Mouse (Mus musculus) MEL (cell line): ENCODE data around the gene Lamb1. TPM values are rescaled to one million over a fixed set of nuclear protein-coding genes. Genes with fewer than 3 reads are reported as not detected.
A peak's percentile ranks its signal among the peaks of the same experiment; 100 is the strongest.

ENCODE experiments used
- DNase-seq: peaks from one replicate; pipeline ENCODE4 v3.0.0; 2011; ENCODE audit warnings: low read depth, low spot score
- H3K27ac ChIP-seq: 2 replicates; pipeline ENCODE4 v1.5.1; 2012; ENCODE audit warnings: low read depth, mild to moderate bottlenecking, control low read depth, low read length, moderate library complexity; ENCODE audit not compliant: control insufficient read depth
- H3K27me3 ChIP-seq, 2 experiments: fragments of 150-350 bp in 1 of 2; sonication (generic) in 1 of 2; 2 replicates each; pipeline ENCODE4 v1.6.1; 2012; ENCODE audit warnings: low read length in 2 of 2, mild to moderate bottlenecking in 2 of 2, improper control_type of control experiment in 1 of 2, moderate library complexity in 1 of 2; ENCODE audit not compliant: insufficient read depth in 2 of 2, control insufficient read depth in 1 of 2
- H3K36me3 ChIP-seq, 2 experiments: 2 replicates each; pipeline ENCODE4 v1.6.1; 2012 to 2014; ENCODE audit warnings: low read length in 2 of 2, improper control_type of control experiment in 1 of 2, inconsistent platforms in 1 of 2, mild to moderate bottlenecking in 1 of 2; ENCODE audit not compliant: insufficient read depth in 2 of 2, control insufficient read depth in 1 of 2
- H3K4me1 ChIP-seq, 2 experiments: fragments of 150-350 bp in 1 of 2; sonication (generic) in 1 of 2; 2 replicates each; pipeline ENCODE4 v1.6.1; 2012; ENCODE audit warnings: low read length in 2 of 2, improper control_type of control experiment in 1 of 2, mild to moderate bottlenecking in 1 of 2; ENCODE audit not compliant: insufficient read depth in 2 of 2, control insufficient read depth in 1 of 2
- H3K4me3 ChIP-seq, 2 experiments: fragments of 150-350 bp in 1 of 2; sonication (generic) in 1 of 2; 2 replicates each; pipeline ENCODE4 v1.5.1; 2012; ENCODE audit warnings: low read depth in 2 of 2, low read length in 2 of 2, mild to moderate bottlenecking in 2 of 2, moderate library complexity in 2 of 2, control low read depth in 1 of 2, improper control_type of control experiment in 1 of 2; ENCODE audit not compliant: control insufficient read depth in 1 of 2, insufficient read depth in 1 of 2
- H3K79me2 ChIP-seq: 2 replicates; pipeline ENCODE4 v1.6.1; 2012; ENCODE audit warnings: mild to moderate bottlenecking, low read length, moderate library complexity; ENCODE audit not compliant: control insufficient read depth, poor library complexity, insufficient read depth
- H3K9ac ChIP-seq: 2 replicates; pipeline ENCODE4 v1.6.1; 2012; ENCODE audit warnings: low read depth, mild to moderate bottlenecking, control low read depth, low read length, moderate library complexity; ENCODE audit not compliant: control insufficient read depth, poor library complexity, severe bottlenecking
- H3K9me3 ChIP-seq: fragments of 150-350 bp; sonication (generic); replicated peaks from 2 replicates; pipeline ENCODE4 v1.6.1; 2012; ENCODE audit warnings: mild to moderate bottlenecking, low read length, improper control_type of control experiment, moderate library complexity; ENCODE audit not compliant: insufficient read depth
- CHD1 ChIP-seq: IDR thresholded peaks from 2 replicates; pipeline ENCODE4 v1.6.1; 2012; ENCODE audit warnings: low read depth, mild to moderate bottlenecking, inconsistent platforms, low read length, improper control_type of control experiment
- CHD2 ChIP-seq: IDR thresholded peaks from 2 replicates; pipeline ENCODE4 v1.6.1; 2011; ENCODE audit warnings: low read length, improper control_type of control experiment
- E2F4 ChIP-seq: IDR thresholded peaks from 2 replicates; pipeline ENCODE4 v1.6.1; 2011; ENCODE audit warnings: low read depth, low read length, improper control_type of control experiment, borderline replicate concordance
- ELF1 ChIP-seq: IDR thresholded peaks from 2 replicates; pipeline ENCODE4 v1.6.1; 2014; ENCODE audit warnings: low read depth, mild to moderate bottlenecking, inconsistent platforms, low read length, improper control_type of control experiment, moderate library complexity
- EP300 ChIP-seq, 2 experiments: IDR thresholded peaks; 2 replicates each; pipeline ENCODE4 v1.6.1; 2011; ENCODE audit warnings: improper control_type of control experiment in 2 of 2, low read length in 2 of 2, low read depth in 1 of 2, mild to moderate bottlenecking in 1 of 2
- ETS1 ChIP-seq: IDR thresholded peaks from 2 replicates; pipeline ENCODE4 v1.6.1; 2012; ENCODE audit warnings: low read depth, mild to moderate bottlenecking, inconsistent platforms, low read length, improper control_type of control experiment, moderate library complexity
- GABPA ChIP-seq: IDR thresholded peaks from 2 replicates; pipeline ENCODE4 v1.6.1; 2012; ENCODE audit warnings: low read depth, mild to moderate bottlenecking, inconsistent platforms, low read length, improper control_type of control experiment, moderate library complexity
- GATA1 ChIP-seq: IDR thresholded peaks from 2 replicates; pipeline ENCODE4 v1.6.1; 2011; ENCODE audit warnings: low read depth, low read length, improper control_type of control experiment
- HCFC1 ChIP-seq: IDR thresholded peaks from 2 replicates; pipeline ENCODE4 v1.6.1; 2012; ENCODE audit warnings: low read depth, mild to moderate bottlenecking, inconsistent platforms, low read length, improper control_type of control experiment, moderate library complexity
- JUND ChIP-seq: IDR thresholded peaks from 2 replicates; pipeline ENCODE4 v1.6.1; 2011; ENCODE audit warnings: low read depth, mild to moderate bottlenecking, improper control_type of control experiment, low read length
- KAT2A ChIP-seq: conservative IDR thresholded peaks from 2 replicates; pipeline ENCODE4 v1.6.1; 2012; ENCODE audit warnings: low read depth, low read length, improper control_type of control experiment, inconsistent platforms
- MAFK ChIP-seq: IDR thresholded peaks from 2 replicates; pipeline ENCODE4 v1.6.1; 2011; ENCODE audit warnings: low read depth, mild to moderate bottlenecking, low read length, improper control_type of control experiment, borderline replicate concordance
- MAX ChIP-seq: IDR thresholded peaks from 2 replicates; pipeline ENCODE4 v1.6.1; 2011; ENCODE audit warnings: low read length, improper control_type of control experiment
- MAZ ChIP-seq: IDR thresholded peaks from 2 replicates; pipeline ENCODE4 v1.6.1; 2012; ENCODE audit warnings: low read depth, mild to moderate bottlenecking, inconsistent platforms, low read length, improper control_type of control experiment
- MEF2A ChIP-seq: IDR thresholded peaks from 2 replicates; pipeline ENCODE4 v1.6.1; 2014; ENCODE audit warnings: low read depth, mild to moderate bottlenecking, inconsistent platforms, low read length, improper control_type of control experiment; ENCODE audit not compliant: poor library complexity, insufficient replicate concordance, severe bottlenecking; ENCODE audit errors: extremely low read depth
- MXI1 ChIP-seq: IDR thresholded peaks from 2 replicates; pipeline ENCODE4 v1.6.1; 2011; ENCODE audit warnings: mild to moderate bottlenecking, low read depth, low read length, improper control_type of control experiment
- MYB ChIP-seq: IDR thresholded peaks from 2 replicates; pipeline ENCODE4 v1.6.1; 2011; ENCODE audit warnings: mild to moderate bottlenecking, low read depth, low read length, improper control_type of control experiment
- MYC ChIP-seq: IDR thresholded peaks from 2 replicates; pipeline ENCODE4 v1.6.1; 2011; ENCODE audit warnings: low read depth, mild to moderate bottlenecking, low read length, improper control_type of control experiment, moderate library complexity
- NELFE ChIP-seq: IDR thresholded peaks from 2 replicates; pipeline ENCODE4 v1.6.1; 2011; ENCODE audit warnings: low read depth, low read length, improper control_type of control experiment
- NRF1 ChIP-seq: IDR thresholded peaks from 2 replicates; pipeline ENCODE4 v1.6.1; 2014; ENCODE audit warnings: low read depth, mild to moderate bottlenecking, inconsistent platforms, low read length, improper control_type of control experiment, moderate library complexity; ENCODE audit not compliant: poor library complexity, insufficient read depth, severe bottlenecking
- POLR2A ChIP-seq, 2 experiments: IDR thresholded peaks; 2 replicates each; pipeline ENCODE4 v1.6.1; 2011 to 2012; ENCODE audit warnings: low read length in 2 of 2, mild to moderate bottlenecking in 2 of 2, control low read depth in 1 of 2, improper control_type of control experiment in 1 of 2, low read depth in 1 of 2, moderate library complexity in 1 of 2; ENCODE audit not compliant: control insufficient read depth in 1 of 2, insufficient read depth in 1 of 2, poor library complexity in 1 of 2
- POLR2AphosphoS2 ChIP-seq: IDR thresholded peaks from 2 replicates; pipeline ENCODE4 v1.6.1; 2011; ENCODE audit warnings: low read length, improper control_type of control experiment
- POLR2AphosphoS5 ChIP-seq: IDR thresholded peaks from 2 replicates; pipeline ENCODE4 v1.6.1; 2012; ENCODE audit warnings: low read depth, borderline replicate concordance, mild to moderate bottlenecking, inconsistent platforms, low read length, moderate library complexity, mixed read lengths
- RAD21 ChIP-seq: IDR thresholded peaks from 2 replicates; pipeline ENCODE4 v1.6.1; 2011; ENCODE audit warnings: mild to moderate bottlenecking, low read depth, low read length, improper control_type of control experiment
- RCOR1 ChIP-seq: IDR thresholded peaks from 2 replicates; pipeline ENCODE4 v1.6.1; 2012; ENCODE audit warnings: low read depth, mild to moderate bottlenecking, inconsistent platforms, low read length, improper control_type of control experiment
- TAL1 ChIP-seq: IDR thresholded peaks from 2 replicates; pipeline ENCODE4 v1.6.1; 2012; ENCODE audit warnings: mild to moderate bottlenecking, inconsistent platforms, low read length, moderate library complexity, mixed read lengths
- TBP ChIP-seq: IDR thresholded peaks from 2 replicates; pipeline ENCODE4 v1.8.0; 2011; ENCODE audit warnings: low read depth, low read length, improper control_type of control experiment
- TCF12 ChIP-seq: IDR thresholded peaks from 2 replicates; pipeline ENCODE4 v1.6.1; 2014; ENCODE audit warnings: low read depth, mild to moderate bottlenecking, inconsistent platforms, low read length, improper control_type of control experiment, moderate library complexity
- UBTF ChIP-seq: IDR thresholded peaks from 2 replicates; pipeline ENCODE4 v1.6.1; 2012; ENCODE audit warnings: low read depth, mild to moderate bottlenecking, inconsistent platforms, low read length, improper control_type of control experiment, moderate library complexity, borderline replicate concordance; ENCODE audit not compliant: insufficient read depth
- USF1 ChIP-seq: IDR thresholded peaks from 2 replicates; pipeline ENCODE4 v1.6.1; 2014; ENCODE audit warnings: low read depth, mild to moderate bottlenecking, inconsistent platforms, low read length, improper control_type of control experiment, moderate library complexity
- USF2 ChIP-seq, 2 experiments: IDR thresholded peaks; 2 replicates each; pipeline ENCODE4 v1.6.1; 2011 to 2012; ENCODE audit warnings: improper control_type of control experiment in 2 of 2, low read length in 2 of 2, borderline replicate concordance in 1 of 2, inconsistent platforms in 1 of 2, low read depth in 1 of 2, mild to moderate bottlenecking in 1 of 2; ENCODE audit not compliant: insufficient read depth in 1 of 2
- ZKSCAN1 ChIP-seq: IDR thresholded peaks from 2 replicates; pipeline ENCODE4 v1.6.1; 2012; ENCODE audit warnings: low read depth, mild to moderate bottlenecking, inconsistent platforms, low read length, improper control_type of control experiment, moderate library complexity
- ZMIZ1 ChIP-seq: IDR thresholded peaks from 2 replicates; pipeline ENCODE4 v1.6.1; 2012; ENCODE audit warnings: low read depth, mild to moderate bottlenecking, inconsistent platforms, low read length, improper control_type of control experiment, moderate library complexity
- ZNF384 ChIP-seq: IDR thresholded peaks from 2 replicates; pipeline ENCODE4 v1.6.1; 2012; ENCODE audit warnings: low read depth, mild to moderate bottlenecking, inconsistent platforms, low read length, improper control_type of control experiment
- polyA plus RNA-seq, 2 experiments: library from polyadenylated mRNA; stranded (reverse) in 1 of 2; unstranded in 1 of 2; fragments of >175 nt in 1 of 2; fragments of >200 nt in 1 of 2; gene quantifications; 2 replicates each; pipeline versions ENCODE4 v1.2.1 to v1.2.4; 2012; ENCODE audit warnings: low replicate concordance in 2 of 2, low read depth in 1 of 2; ENCODE audit not compliant: insufficient read length in 2 of 2, insufficient read depth in 1 of 2, missing spikeins in 1 of 2
- total RNA-seq: library from RNA; depleted of rRNA; stranded (reverse); fragments of 300-350 nt; gene quantifications from 2 replicates; pipeline ENCODE4 v1.2.3, GENCODE M21; 2012

The Lamb1 gene
- total and polyA plus RNA-seq, 3 experiments = 0.03 TPM; not detected in 2

GRCm38 (mm10) chr12:31350944-31351928, 86.2 kb downstream of the Lamb1 start, which contains the start of gene Dld:
Gene Dld, minus strand, starts transcription at chr12:31351453.
- Histone ChIP-seq H3K4me1 (peaks cover 0 to 7% of the 10 kb centered on the region in 2 experiments; a peak in 2 of 4 replicates), H3K27ac (peak within 1 kb of the TSS; percentile 59)
- TF ChIP-seq MAZ (no peak), HCFC1 (peak; percentile 95), ETS1 (no peak), KAT2A (peak; percentile 95), ELF1 (peak; percentile 75), CHD1 (no peak), NRF1 (peak; percentile 95), JUND (0 out of 2 replicates have a peak, but pooled peaks have one; percentile 48), E2F4 (no peak), GABPA (no peak), MXI1 (0 out of 2 replicates have a peak, but pooled peaks have one; percentile 65), UBTF (no peak), MAFK (no peak), ZNF384 (no peak), POLR2AphosphoS5 (no peak), USF2 (IDR thresholded peaks at IDR 0.05; ENCODE audit: borderline replicate concordance in 1 of 2, insufficient read depth in 1 of 2, low read depth in 1 of 2, low read length in 2 of 2) (no peak), RCOR1 (no peak), ZMIZ1 (peak; percentile 78; the same call in 1 of the 2 replicates), POLR2A (IDR thresholded peaks at IDR 0.05; ENCODE audit: control insufficient read depth in 1 of 2, insufficient read depth in 1 of 2, low read depth in 1 of 2, low read length in 2 of 2, poor library complexity in 1 of 2) (peak; percentile 81 to 93), MEF2A (no peak), POLR2AphosphoS2 (peak; percentile 74; the same call in 1 of the 2 replicates), EP300 (IDR thresholded peaks at IDR 0.05; ENCODE audit: low read depth in 1 of 2, low read length in 2 of 2) (no peak; a peak in 1 of 4 replicates), GATA1 (0 out of 2 replicates have a peak, but pooled peaks have one; percentile 29), ZKSCAN1 (no peak), MYC (no peak), NELFE (peak; percentile 85), TBP (peak; percentile 91), RAD21 (no peak), USF1 (0 out of 2 replicates have a peak, but pooled peaks have one; percentile 17), TAL1 (no peak), MYB (no peak), TCF12 (peak; percentile 82), CHD2 (no peak), MAX (peak; percentile 50; the same call in 1 of the 2 replicates)

More at GRCm38 (mm10) chr12:31350944-31351928, 86.2 kb downstream of the Lamb1 start, which contains the start of gene Dld:
- peak; percentile 98 for DNase-seq
- peaks cover 11 to 14% of the 10 kb centered on the region in 2 experiments for H3K36me3 ChIP-seq
- peak within 1 kb of the TSS; percentile 83 to 93 for H3K4me3 ChIP-seq
- no peaks in the 10 kb centered on the region for H3K9me3 ChIP-seq
- peaks cover 23% of the 10 kb centered on the region for H3K79me2 ChIP-seq
- peak within 1 kb of the TSS; percentile 94 for H3K9ac ChIP-seq
- no peaks in the 10 kb centered on the region for H3K27me3 ChIP-seq
